Mouse (Mus musculus) adrenal gland, postnatal 4 days (tissue): ENCODE data around the gene Psme2. TPM values are rescaled to one million over a fixed set of nuclear protein-coding genes. Genes with fewer than 3 reads are reported as not detected.

ENCODE experiments used
- DNase-seq, 2 experiments: peaks; one replicate each; pipeline ENCODE4 v3.0.0; 2021 to 2022; ENCODE audit warnings: low spot score in 2 of 2, mixed read lengths in 2 of 2
- total RNA-seq, 2 experiments: library from RNA; stranded (reverse); gene quantifications; 2 replicates each; pipeline ENCODE4 v1.2.3; 2021

Gene Psme2
- total RNA-seq, 2 experiments from 2014 or later, result 336 to 355 TPM

- DNase-seq, result no peak
These were observed 15.6 kb downstream of the Psme2 start, which contains the start of gene Fitm1 for GRCm38 (mm10) chr14:55575302-55575701. TSS of gene Fitm1 (plus strand) at chr14:55575617.

- DNase-seq, result no peak
These were observed 19.2 kb downstream of the Psme2 start for GRCm38 (mm10) chr14:55571760-55572159.

GRCm38 (mm10) chr14:55570588-55570987, 20.3 kb downstream of the Psme2 start:
- no peak for DNase-seq

- DNase-seq, result no peak
These were observed 23.4 kb downstream of the Psme2 start for GRCm38 (mm10) chr14:55567496-55567895.

- DNase-seq, result no peak
These were observed 25.2 kb downstream of the Psme2 start for GRCm38 (mm10) chr14:55565748-55566147.

GRCm38 (mm10) chr14:55563249-55563648, 27.7 kb downstream of the Psme2 start:
- DNase-seq, result no peak

- no peak for DNase-seq
These were observed 29.1 kb downstream of the Psme2 start for GRCm38 (mm10) chr14:55561860-55562259.

GRCm38 (mm10) chr14:55560202-55561073, 30.5 kb downstream of the Psme2 start, which contains the start of gene A730061H03Rik:
TSS of gene A730061H03Rik (minus strand) at chr14:55560406.
- DNase-seq, result peak; percentile 91 to 99

- DNase-seq, result peak; percentile 70 to 87
These were observed 31.1 kb downstream of the Psme2 start, which contains the start of gene Dcaf11 for GRCm38 (mm10) chr14:55559799-55560201. TSS of gene Dcaf11 (plus strand) at chr14:55560006.

GRCm38 (mm10) chr14:55558740-55559448, 32.0 kb downstream of the Psme2 start:
- no peak for DNase-seq

GRCm38 (mm10) chr14:55557587-55557986, 33.3 kb downstream of the Psme2 start:
- no peak for DNase-seq

- DNase-seq, result peak; percentile 43 to 67
These were observed 33.9 kb downstream of the Psme2 start for GRCm38 (mm10) chr14:55557003-55557402.

- DNase-seq, result no peak
These were observed 35.1 kb downstream of the Psme2 start for GRCm38 (mm10) chr14:55555788-55556187.

GRCm38 (mm10) chr14:55554635-55555034, 36.3 kb downstream of the Psme2 start:
- DNase-seq, result no peak

- DNase-seq, result no peak
These were observed 39.1 kb downstream of the Psme2 start for GRCm38 (mm10) chr14:55551794-55552193.

- no peak for DNase-seq
These were observed 39.6 kb downstream of the Psme2 start for GRCm38 (mm10) chr14:55551347-55551746.

GRCm38 (mm10) chr14:55550191-55550590, 40.7 kb downstream of the Psme2 start:
- no peak for DNase-seq

GRCm38 (mm10) chr14:55544334-55544733, 46.6 kb downstream of the Psme2 start:
- DNase-seq, result no peak

GRCm38 (mm10) chr14:55542268-55542667, 48.6 kb downstream of the Psme2 start:
- DNase-seq, result no peak

GRCm38 (mm10) chr14:55540787-55541321, 50.1 kb downstream of the Psme2 start:
- peak; percentile 53 to 80 for DNase-seq

- peak; percentile 72 to 73 for DNase-seq
These were observed 50.7 kb downstream of the Psme2 start, which contains the start of gene Pck2 for GRCm38 (mm10) chr14:55540067-55540786. TSS of gene Pck2 (plus strand) at chr14:55540266.
